Mouse (Mus musculus): ENCODE measurements around the gene Runx3.

Gene Runx3

DNA sequence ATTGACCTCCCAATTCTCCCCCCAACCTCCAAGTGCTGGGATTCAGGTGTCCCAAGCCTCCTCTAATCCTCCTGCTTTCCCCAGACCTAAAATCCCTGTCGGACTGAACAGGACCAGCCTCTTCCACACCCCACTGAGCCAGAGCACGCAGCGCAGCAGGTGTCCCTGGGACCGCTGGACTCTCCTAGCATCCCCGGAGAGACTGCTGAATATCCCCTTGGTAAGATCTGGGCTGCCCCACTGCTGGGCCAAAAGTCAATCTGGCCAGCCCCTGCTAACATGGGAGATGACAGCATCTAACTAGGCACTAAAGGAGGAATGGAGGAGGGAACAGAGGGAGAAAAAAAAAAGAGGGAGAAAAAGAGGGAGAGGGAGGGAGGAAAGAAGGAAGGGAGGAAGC lies 84.8 kb downstream of the Runx3 start:
- in situ Hi-C loops (cut with MboI; ENCODE audit: unreplicated experiment in 2 of 2) = loop anchor here (5.0 kb wide), 4 partner anchors 53 to 258 kb away; no protein-coding TSS in a partner anchor

DNA sequence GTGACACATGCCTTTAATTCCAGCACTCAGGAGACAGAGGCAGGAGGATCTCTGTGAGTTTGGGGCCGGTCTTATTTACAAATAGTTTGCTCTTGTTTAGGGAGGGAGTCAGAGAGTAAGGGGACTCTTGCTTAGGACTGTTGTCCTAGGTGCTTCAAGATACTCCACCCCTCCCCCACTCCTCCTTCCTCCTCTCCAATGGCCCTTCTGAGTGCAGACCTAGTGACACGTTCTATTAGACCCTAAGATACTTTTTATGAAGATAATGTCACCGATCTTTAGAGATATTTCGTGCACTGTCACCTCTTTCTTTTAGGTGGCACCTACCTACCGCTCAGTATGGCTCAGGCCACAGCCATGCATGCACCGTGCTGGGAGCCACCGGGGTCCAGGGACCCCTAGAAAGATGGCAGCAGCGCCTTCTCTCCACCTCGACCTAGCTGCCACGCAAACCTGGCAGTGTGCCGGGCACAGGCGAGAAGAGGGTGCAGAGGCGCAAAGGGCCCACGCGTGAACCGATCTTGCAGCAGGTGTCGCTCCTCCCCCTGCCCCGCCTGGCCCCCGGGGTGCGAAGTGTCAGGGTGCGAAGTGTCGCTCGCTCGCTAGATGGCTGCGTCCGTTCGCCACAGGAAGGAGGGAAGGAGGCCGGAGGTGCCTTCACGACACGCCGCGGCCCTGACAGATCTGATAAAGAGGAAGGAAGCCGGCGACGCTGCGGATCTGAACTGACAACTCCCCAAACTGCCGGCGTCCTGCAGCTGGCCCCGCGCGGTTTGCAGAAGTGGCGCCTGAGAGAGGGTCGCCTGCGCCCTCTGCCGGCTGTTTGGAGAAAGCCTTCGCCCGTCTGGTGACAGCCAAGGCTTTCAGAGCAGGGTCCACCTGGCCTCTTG lies 85.5 kb downstream of the Runx3 start:
- in situ Hi-C loops (cut with MboI; ENCODE audit: unreplicated experiment in 2 of 2) = loop anchor here (5.0 kb wide), 4 partner anchors 54 to 259 kb away; no protein-coding TSS in a partner anchor

DNA sequence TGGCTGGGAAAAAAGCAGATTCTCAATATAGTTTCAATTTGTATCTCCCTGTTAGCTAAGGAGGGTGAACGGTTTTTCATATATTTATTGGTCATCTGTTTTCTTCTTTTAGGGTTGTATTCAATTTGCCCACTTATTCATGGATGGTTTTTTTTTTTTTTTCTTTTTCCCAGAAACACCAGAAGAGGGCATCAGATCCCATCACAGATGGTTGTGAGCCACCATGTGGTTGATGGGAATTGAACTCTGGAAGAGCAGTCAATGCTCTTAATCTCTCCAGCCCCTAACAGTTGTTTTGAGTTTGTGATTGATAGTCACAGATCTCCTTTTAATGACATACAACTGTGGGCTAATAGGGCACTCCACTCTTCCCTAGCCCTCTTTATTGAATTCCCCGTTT lies 89.4 kb downstream of the Runx3 start:
- in situ Hi-C loops (cut with MboI; ENCODE audit: unreplicated experiment in 2 of 2) = loop anchor here (5.0 to 10.0 kb wide), 6 partner anchors 58 to 263 kb away; no protein-coding TSS in a partner anchor

DNA sequence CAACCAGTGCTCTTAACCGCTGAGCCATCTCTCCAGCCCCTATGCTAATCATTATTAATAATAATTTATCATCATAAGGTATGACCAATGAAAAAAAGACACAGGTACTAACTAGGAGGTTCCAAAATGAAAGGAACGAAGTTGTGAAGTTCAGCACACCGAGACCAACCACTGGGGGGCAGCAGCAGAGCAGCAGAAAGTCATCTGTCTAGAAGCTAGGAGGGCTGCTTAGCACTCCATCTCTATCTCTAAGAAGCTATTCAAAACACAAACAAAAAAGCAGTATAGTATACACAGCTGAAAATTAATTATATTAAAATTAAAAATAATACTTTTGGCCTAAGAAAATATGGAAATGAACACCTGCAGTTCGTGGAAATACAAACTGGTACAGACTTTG lies 99.2 kb downstream of the Runx3 start:
- in situ Hi-C loops (cut with MboI; ENCODE audit: unreplicated experiment in 2 of 2) = loop anchor here (5.0 to 10.0 kb wide), 3 partner anchors 43 to 195 kb away; no protein-coding TSS in a partner anchor

DNA sequence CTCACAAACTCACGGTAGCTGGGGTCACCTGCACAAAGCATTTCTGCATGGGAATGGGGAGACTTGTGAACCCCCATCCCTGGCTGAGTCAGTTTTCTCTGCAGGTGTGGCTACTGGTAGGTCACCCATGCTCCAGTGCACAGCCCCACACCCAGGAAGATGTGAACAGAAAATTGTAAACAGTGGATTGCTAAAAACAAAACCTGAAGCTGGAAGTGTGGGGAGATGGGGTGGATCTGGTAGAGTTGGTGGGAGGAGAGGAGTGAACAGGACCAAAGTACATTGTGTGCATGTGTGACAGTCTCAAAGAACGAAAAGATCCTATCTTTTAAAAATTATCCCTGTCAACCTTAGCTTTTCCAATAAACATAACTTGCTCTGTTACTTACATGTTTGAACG lies 100.2 kb downstream of the Runx3 start:
- in situ Hi-C loops (cut with MboI; ENCODE audit: unreplicated experiment in 2 of 2) = loop anchor here (5.0 kb wide), 2 partner anchors 42 to 97 kb away; no protein-coding TSS in a partner anchor

DNA sequence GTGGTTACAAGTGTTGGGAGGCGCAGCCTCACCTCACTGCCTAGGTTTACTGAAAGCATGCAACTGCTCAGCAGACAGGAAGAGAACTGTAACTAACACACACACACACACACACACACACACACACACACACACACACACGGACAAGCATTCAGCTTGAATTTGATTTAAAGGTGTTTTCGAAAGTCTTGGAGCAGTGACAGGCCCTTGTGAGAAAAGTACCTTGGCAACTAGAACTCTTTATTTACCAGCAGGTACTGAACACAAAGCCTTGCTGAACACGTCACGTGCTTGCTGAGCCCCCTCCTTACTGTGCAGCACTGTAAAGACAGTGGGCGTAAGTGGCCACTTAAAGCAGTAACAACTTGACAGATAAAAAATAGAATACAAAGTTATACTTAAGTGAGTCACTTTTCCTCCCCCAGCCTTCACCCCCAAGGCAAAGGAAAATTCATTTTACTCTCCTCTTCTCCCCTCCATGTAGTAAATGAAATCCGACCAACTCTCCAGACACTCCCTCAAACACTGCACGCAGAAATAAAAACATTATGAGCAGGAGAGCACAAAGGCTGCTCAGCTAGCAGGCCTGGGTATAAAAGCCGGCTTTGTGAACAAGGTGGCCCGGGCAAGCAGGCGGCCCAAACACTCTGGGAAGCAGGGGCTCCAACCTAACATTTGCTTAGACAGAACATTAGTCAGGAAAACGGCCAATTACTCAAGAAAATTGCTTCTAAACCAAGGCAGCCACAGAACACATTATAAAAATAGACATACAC lies 101.4 kb downstream of the Runx3 start:
- in situ Hi-C loops (cut with MboI; ENCODE audit: unreplicated experiment in 2 of 2) = loop anchor here (5.0 kb wide), 2 partner anchors 40 to 95 kb away; no protein-coding TSS in a partner anchor

DNA sequence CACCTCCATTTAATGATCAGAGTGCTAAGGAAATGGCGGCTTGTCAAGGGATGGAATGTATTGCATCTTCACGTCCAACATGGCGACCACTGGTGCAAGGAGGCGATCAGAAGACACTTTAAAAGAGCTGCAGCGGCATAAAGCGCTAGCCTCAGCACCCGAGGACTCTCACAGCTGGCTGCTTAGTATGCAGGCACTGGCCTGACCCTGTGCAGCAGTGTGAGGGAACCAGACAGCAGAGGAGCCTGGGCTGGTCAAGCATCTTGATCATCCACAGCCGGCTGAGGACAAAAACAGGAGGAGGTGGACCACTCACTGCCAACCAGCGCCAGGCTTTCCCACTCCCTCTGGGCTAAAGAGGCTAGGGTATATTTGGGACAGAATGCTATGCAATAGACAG lies 103.4 kb downstream of the Runx3 start:
- in situ Hi-C loops (cut with MboI; ENCODE audit: unreplicated experiment in 2 of 2) = loop anchor here (5.0 kb wide), 2 partner anchors 38 to 93 kb away; no protein-coding TSS in a partner anchor

DNA sequence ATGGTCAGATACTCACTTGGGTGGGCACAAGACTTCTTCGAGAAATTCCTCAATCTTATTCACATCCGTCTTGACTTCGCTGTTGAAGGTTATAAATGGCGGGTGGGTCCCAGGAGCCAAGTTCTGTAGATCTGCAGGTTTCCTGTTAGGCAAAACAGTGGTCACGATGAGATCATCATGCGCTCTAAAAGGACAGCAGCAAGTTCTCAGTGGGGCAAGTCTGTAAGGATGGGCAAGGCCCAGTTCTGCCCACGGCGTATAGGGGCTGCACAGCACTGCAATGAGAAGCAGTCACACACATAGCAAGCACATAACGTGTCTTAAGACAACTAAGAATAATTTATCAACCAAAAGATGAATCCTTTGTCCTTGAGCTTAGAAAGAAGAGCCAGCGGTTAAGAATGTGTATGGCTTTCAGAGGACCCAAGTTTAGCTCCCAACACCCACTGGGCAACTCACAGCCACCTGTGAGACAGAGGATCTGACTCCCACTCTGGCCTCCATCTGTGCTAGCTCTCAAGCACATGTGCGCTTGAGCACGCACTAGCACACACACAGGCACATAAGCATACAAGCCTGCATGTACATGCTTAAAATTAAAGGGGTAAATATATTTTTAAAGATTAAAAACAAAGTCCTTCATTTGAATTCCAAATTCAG lies 105.7 kb downstream of the Runx3 start:
- in situ Hi-C loops (cut with MboI; ENCODE audit: unreplicated experiment in 2 of 2) = loop anchor here in 1 of 2 experiments (5.0 kb wide), 1 partner anchor 36 kb away; no protein-coding TSS in a partner anchor

Data from v-Abl transformed pro-B cells (cell line).